Mouse (Mus musculus) testis, adult 2 months (tissue): ENCODE results near the gene Ube2f.

Experiments
- CTCF ChIP-seq: fragments of 200-500 bp; IDR thresholded peaks from 2 replicates; pipeline ENCODE4 v1.5.1; 2012; ENCODE audit warnings: low read depth, mild to moderate bottlenecking, inconsistent platforms, low read length, moderate library complexity; ENCODE audit not compliant: control insufficient read depth, insufficient read depth, insufficient replicate concordance
- POLR2A ChIP-seq: fragments of 200-500 bp; IDR thresholded peaks from 2 replicates; pipeline ENCODE4 v1.6.1; 2012; ENCODE audit warnings: low read depth, mild to moderate bottlenecking, inconsistent platforms, low read length, moderate library complexity; ENCODE audit not compliant: control insufficient read depth

- no peak for TF ChIP-seq CTCF
- no peak for TF ChIP-seq POLR2A
Measured at GRCm38 (mm10) chr1:91226562-91226961, 23.5 kb upstream of the Ube2f start.
